Mouse (Mus musculus) intestine, postnatal 0 days (tissue): ENCODE data around the gene Phtf2. TPM values are rescaled to one million over a fixed set of nuclear protein-coding genes. Genes with fewer than 3 reads are reported as not detected.

Experiments used
- ATAC-seq: fragments of 200-750 bp; cut with Nextera tagmentation; 2 replicates; pipeline ENCODE4 v1.8.0; 2017; ENCODE audit warnings: mild to moderate bottlenecking, moderate TSS enrichment, moderate library complexity
- H3K27ac ChIP-seq: fragments of 300-500 bp; sonication (generic); 2 replicates; pipeline ENCODE4 v1.5.1; 2014; ENCODE audit warnings: mild to moderate bottlenecking, low read depth, low read length, moderate library complexity
- H3K27me3 ChIP-seq: fragments of 300-500 bp; sonication (generic); replicated peaks from 2 replicates; pipeline ENCODE4 v1.6.1; 2014; ENCODE audit warnings: low read length, mixed read lengths; ENCODE audit not compliant: control insufficient read depth, insufficient read depth
- H3K36me3 ChIP-seq: fragments of 300-500 bp; sonication (generic); 2 replicates; pipeline ENCODE4 v1.6.1; 2014; ENCODE audit warnings: mild to moderate bottlenecking, moderate library complexity; ENCODE audit not compliant: control insufficient read depth, insufficient read depth
- H3K4me1 ChIP-seq: fragments of 300-500 bp; sonication (generic); replicated peaks from 2 replicates; pipeline ENCODE4 v1.6.1; 2014; ENCODE audit warnings: antibody characterized with exemption, low read length, mixed read lengths; ENCODE audit not compliant: control insufficient read depth, insufficient read depth
- H3K4me2 ChIP-seq: fragments of 300-500 bp; sonication (generic); replicated peaks from 2 replicates; pipeline ENCODE4 v1.6.1; 2014; ENCODE audit warnings: low read depth, mild to moderate bottlenecking, moderate library complexity
- H3K4me3 ChIP-seq: fragments of 300-500 bp; sonication (generic); 2 replicates; pipeline ENCODE4 v1.5.1; 2014; ENCODE audit warnings: low read depth, low read length
- H3K9ac ChIP-seq: fragments of 300-500 bp; sonication (generic); 2 replicates; pipeline ENCODE4 v1.6.1; 2014; ENCODE audit warnings: mild to moderate bottlenecking, low read depth, low read length
- H3K9me3 ChIP-seq: fragments of 300-500 bp; sonication (generic); 2 replicates; pipeline ENCODE4 v1.6.1; 2016; ENCODE audit warnings: mixed run types; ENCODE audit not compliant: control insufficient read depth
- CTCF ChIP-seq: sonication (generic); IDR thresholded peaks from 2 replicates; pipeline ENCODE4 v1.5.1; 2016; ENCODE audit warnings: low read depth, mild to moderate bottlenecking, control low read depth, antibody characterized with exemption, moderate library complexity
- WGBS: fragments of 180-500 bp; shearing (Covaris S2); extraction: QIAGEN DNeasy Blood & Tissue Kit; methylation state at CpG from one replicate; pipeline ENCODE4 v1.1.7; 2014; 5-methylcytosine and 5-hydroxymethylcytosine counted together
- polyA plus RNA-seq: library from polyadenylated mRNA; unstranded; fragments of >200 nt; fragmentation: Nextera tagmentation; extraction: Ambion mirVana; gene quantifications from 2 replicates; pipeline ENCODE4 v1.2.1, GENCODE M21; 2015

Phtf2 gene
- polyA plus RNA-seq = 2.3 and 3.0 TPM in 2 replicates

DNA sequence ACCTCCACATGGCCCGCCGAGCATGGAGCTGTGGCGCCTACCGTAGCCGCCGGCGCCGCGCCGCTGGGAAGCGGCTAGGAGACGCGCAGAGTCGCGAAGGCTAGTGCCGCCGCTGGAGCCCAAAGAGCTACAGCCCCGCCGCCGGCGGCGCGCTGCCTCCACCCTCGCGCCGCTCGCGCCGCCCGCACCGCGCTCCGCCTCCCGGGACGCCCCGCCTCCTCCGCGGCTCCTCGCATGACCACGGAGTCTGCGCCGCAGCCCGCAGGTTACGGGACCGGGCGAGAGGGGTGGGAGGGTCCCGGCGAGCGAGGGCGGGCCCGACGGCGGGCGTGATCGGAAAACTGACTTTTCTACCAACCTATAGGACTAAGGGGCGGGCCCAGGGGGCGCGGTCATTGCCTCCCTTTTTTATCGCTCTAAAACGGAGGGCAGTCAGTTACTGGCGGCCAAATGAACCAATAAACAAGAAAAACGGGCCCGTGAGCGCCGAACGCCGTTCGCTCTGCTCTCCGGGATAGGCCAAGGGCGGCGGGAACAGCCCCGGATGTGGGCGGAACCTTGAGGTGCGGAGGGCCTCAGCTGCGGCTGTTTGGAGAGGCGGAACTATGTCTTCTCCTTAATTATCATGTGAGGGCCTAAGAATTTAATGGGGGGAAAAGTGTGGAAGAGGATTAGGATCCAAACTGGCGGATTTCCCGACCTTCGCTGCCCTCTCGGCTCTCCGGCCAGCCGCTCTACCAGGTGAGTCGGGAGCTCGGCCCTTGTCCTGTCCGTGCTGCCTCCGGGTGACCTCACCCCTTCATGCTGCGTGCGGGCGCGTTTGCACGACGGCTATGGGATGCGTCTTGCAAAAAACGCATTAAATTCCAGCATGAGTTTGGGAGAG lies at the start of gene Phtf2, which contains the start of gene Tmem60:
Gene Phtf2 (minus strand): TSS at position 210 of the 886 bp plus-strand sequence.
Gene Tmem60 (plus strand): TSS at position 277 of the 886 bp plus-strand sequence.
- Histone ChIP-seq H3K27me3 (no peaks in the 10 kb centered on the region), H3K9ac (peak within 1 kb of the TSS; percentile 74), H3K4me2 (peak within 1 kb of the TSS; percentile 89), H3K27ac (peak within 1 kb of the TSS; percentile 86), H3K4me3 (peak within 1 kb of the TSS; percentile 76), H3K4me1 (peaks cover 7% of the 10 kb centered on the region; the same call in 1 of the 2 replicates), H3K36me3 (no peaks in the 10 kb centered on the region), H3K9me3 (no peaks in the 10 kb centered on the region)
- 0 out of 2 replicates have a peak, but pooled peaks have one; percentile 20 for TF ChIP-seq CTCF
- under 1% methylated on average over 82 of the region's 94 CpGs for WGBS
- ATAC-seq = peak; percentile 98

DNA sequence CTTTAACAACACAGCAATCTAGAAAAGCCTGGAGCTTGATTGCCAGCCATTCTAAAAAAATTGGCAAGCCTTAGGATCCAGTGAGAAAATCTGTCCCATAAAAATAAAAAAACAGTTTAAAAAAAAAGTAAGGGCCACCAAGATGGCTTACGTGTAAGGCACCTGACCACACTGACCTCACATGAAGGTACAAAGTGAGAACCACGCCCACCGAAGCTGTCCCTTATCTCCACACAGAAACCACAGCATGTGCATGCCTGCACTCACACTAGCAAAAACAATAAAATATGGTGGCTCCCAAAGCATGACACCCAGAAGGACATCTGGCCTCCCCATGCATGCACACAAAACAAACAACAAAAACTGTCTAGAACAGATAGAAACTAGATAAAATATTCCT lies 49.4 kb upstream of the Phtf2 start:
- Histone ChIP-seq H3K36me3 (no peaks in the 10 kb centered on the region), H3K9ac (no peak overlapping the region), H3K4me1 (peaks cover 14% of the 10 kb centered on the region; the same call in 1 of the 2 replicates), H3K27ac (no peak overlapping the region), H3K4me3 (no peak overlapping the region), H3K9me3 (no peaks in the 10 kb centered on the region), H3K27me3 (no peaks in the 10 kb centered on the region), H3K4me2 (no peak overlapping the region)
- WGBS = 51% methylated on average over 3 of the region's 3 CpGs
- ATAC-seq = peak; percentile 63; the same call in 1 of the 2 replicates
- no peak for TF ChIP-seq CTCF

GRCm38 (mm10) chr5:20930430-20930829 lies 48.5 kb upstream of the Phtf2 start:
- TF ChIP-seq CTCF = no peak
- no peak overlapping the region for H3K4me2 ChIP-seq
- no peak overlapping the region for H3K4me3 ChIP-seq
- H3K9me3 ChIP-seq = no peaks in the 10 kb centered on the region
- no peak for ATAC-seq
- H3K4me1 ChIP-seq = peaks cover 10% of the 10 kb centered on the region; the same call in 1 of the 2 replicates
- no peaks in the 10 kb centered on the region for H3K36me3 ChIP-seq
- H3K27ac ChIP-seq = no peak overlapping the region
- no peaks in the 10 kb centered on the region for H3K27me3 ChIP-seq
- H3K9ac ChIP-seq = no peak overlapping the region

- Histone ChIP-seq H3K27me3 (no peaks in the 10 kb centered on the region), H3K4me3 (no peak overlapping the region), H3K9me3 (no peaks in the 10 kb centered on the region), H3K36me3 (no peaks in the 10 kb centered on the region), H3K9ac (no peak overlapping the region), H3K27ac (no peak overlapping the region), H3K4me2 (no peak overlapping the region), H3K4me1 (peaks cover 10% of the 10 kb centered on the region; the same call in 1 of the 2 replicates)
- no peak for ATAC-seq
- no peak for TF ChIP-seq CTCF
- 39% methylated on average over 6 of the region's 6 CpGs for WGBS
These were observed 47.8 kb upstream of the Phtf2 start for GRCm38 (mm10) chr5:20929669-20930151.

DNA sequence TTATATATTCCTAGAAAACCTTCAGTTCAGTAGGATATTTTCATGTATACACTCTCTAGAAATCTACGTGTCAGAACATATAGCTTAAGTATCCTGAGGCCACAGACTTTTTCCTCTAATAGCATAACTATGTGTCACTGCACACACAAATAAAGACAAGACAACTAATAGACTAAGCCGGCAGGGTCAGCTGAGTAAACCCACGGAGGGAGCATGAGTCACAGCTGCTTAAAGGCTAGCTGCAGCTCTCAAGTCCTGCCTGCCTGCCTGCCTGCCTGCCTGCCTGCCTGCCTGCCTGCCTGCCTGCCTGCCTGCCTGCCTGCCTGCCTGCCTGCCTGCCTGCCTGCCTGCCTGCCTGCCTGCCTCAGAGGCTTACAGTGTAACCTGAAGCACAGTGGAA lies 43.5 kb upstream of the Phtf2 start:
- H3K27ac ChIP-seq = no peak overlapping the region
- H3K4me2 ChIP-seq = no peak overlapping the region
- 47% methylated on average over 3 of the region's 3 CpGs for WGBS
- peaks cover 3% of the 10 kb centered on the region; the same call in 1 of the 2 replicates for H3K4me1 ChIP-seq
- H3K27me3 ChIP-seq = no peaks in the 10 kb centered on the region
- no peak for TF ChIP-seq CTCF
- H3K9me3 ChIP-seq = no peaks in the 10 kb centered on the region
- H3K36me3 ChIP-seq = no peaks in the 10 kb centered on the region
- H3K9ac ChIP-seq = no peak overlapping the region
- no peak overlapping the region for H3K4me3 ChIP-seq
- no peak for ATAC-seq

DNA sequence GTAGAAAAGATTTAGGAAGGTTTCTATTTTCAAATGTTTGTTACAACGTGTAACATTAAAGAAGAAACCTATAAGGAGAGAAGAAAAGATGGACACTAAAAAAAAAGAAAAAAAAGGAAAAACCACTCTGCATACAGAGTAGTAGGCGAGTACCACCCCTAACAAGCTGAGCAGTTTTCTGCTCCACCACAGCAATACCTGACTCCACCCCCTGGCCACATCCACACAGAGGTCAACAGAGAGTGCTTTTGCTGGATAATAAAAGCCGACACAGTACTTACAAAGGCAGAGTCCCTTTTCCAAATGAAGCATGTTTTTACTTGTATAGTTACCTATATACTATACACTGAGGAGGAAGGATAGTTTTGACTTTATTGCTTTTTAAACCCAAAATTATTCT lies 42.7 kb upstream of the Phtf2 start:
- no peak for ATAC-seq
- Histone ChIP-seq H3K9ac (no peak overlapping the region), H3K4me3 (no peak overlapping the region), H3K36me3 (no peaks in the 10 kb centered on the region; the same call in 1 of the 2 replicates), H3K4me2 (no peak overlapping the region), H3K27ac (no peak overlapping the region), H3K9me3 (no peaks in the 10 kb centered on the region), H3K4me1 (no peaks in the 10 kb centered on the region), H3K27me3 (no peaks in the 10 kb centered on the region)
- WGBS = 66% methylated on average over 3 of the region's 3 CpGs
- no peak for TF ChIP-seq CTCF
